Mouse (Mus musculus) thymus, adult 2 months (tissue): ENCODE measurements around the gene Cabp1. TPM values are rescaled to one million over a fixed set of nuclear protein-coding genes. Genes with fewer than 3 reads are reported as not detected.

Source experiments
- DNase-seq: peaks from one replicate; pipeline ENCODE4 v3.0.0; 2021
- H3K27ac ChIP-seq: fragments of 200-500 bp; 2 replicates; pipeline ENCODE4 v1.5.1; 2012; ENCODE audit warnings: low read length, control low read depth; ENCODE audit not compliant: control insufficient read depth, insufficient read depth
- H3K27me3 ChIP-seq: fragments of 200-500 bp; 2 replicates; pipeline ENCODE4 v1.6.1; 2012; ENCODE audit warnings: mild to moderate bottlenecking, low read length, moderate library complexity, mixed read lengths; ENCODE audit not compliant: control insufficient read depth, insufficient read depth
- H3K36me3 ChIP-seq: fragments of 200-500 bp; 2 replicates; pipeline ENCODE4 v1.6.1; 2012; ENCODE audit warnings: mild to moderate bottlenecking, low read length, moderate library complexity; ENCODE audit not compliant: control insufficient read depth, insufficient read depth
- H3K4me1 ChIP-seq: fragments of 200-500 bp; replicated peaks from 2 replicates; pipeline ENCODE4 v1.6.1; 2012; ENCODE audit warnings: low read length; ENCODE audit not compliant: control insufficient read depth, insufficient read depth
- H3K4me3 ChIP-seq: fragments of 200-500 bp; 2 replicates; pipeline ENCODE4 v1.5.1; 2012; ENCODE audit warnings: mild to moderate bottlenecking, low read length, control low read depth, moderate library complexity; ENCODE audit not compliant: control insufficient read depth, insufficient read depth
- CTCF ChIP-seq: fragments of 200-500 bp; IDR thresholded peaks from 2 replicates; pipeline ENCODE4 v1.5.1; 2012; ENCODE audit warnings: mild to moderate bottlenecking, control low read depth, low read length, moderate library complexity, borderline replicate concordance; ENCODE audit not compliant: control insufficient read depth, poor library complexity, insufficient read depth; ENCODE audit errors: extremely low read depth
- POLR2A ChIP-seq: fragments of 200-500 bp; IDR thresholded peaks from 2 replicates; pipeline ENCODE4 v1.6.1; 2012; ENCODE audit warnings: mild to moderate bottlenecking, low read length, control low read depth, moderate library complexity; ENCODE audit not compliant: control insufficient read depth, poor library complexity, insufficient read depth; ENCODE audit errors: extremely low read depth
- WGBS: fragments of 180-500 bp; shearing (Covaris S2); methylation state at CpG from one replicate; pipeline ENCODE4 v1.1.7; 2018; 5-methylcytosine and 5-hydroxymethylcytosine counted together
- polyA plus RNA-seq: library from polyadenylated mRNA; depleted of rRNA; stranded (reverse); fragments of >200 nt; gene quantifications from 2 replicates; pipeline ENCODE4 v1.2.3, GENCODE M21; 2012

Gene Cabp1
- polyA plus RNA-seq, 1 experiment, result 0.58 TPM

DNA sequence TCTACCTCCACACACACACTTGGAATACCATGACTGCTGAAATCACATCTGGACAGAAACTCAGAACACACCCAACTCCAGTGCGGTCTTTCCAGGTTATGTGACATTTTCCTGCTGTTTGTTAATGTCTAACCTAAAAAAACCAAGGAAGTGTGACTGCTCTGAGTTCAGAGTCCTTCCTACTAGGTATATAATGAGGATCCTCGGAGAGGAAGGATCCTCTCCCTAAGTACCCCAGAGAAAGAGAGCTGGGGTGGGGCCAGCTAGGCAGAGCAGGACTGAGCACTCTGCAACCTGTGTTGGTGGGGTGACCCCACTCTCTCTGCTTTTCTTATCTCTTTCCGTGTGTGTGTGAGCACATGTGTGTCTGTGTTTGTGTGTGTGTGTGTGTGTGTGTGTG lies 46.8 kb downstream of the Cabp1 start:
- H3K27ac ChIP-seq, result no peak overlapping the region
- DNase-seq, result no peak
- H3K36me3 ChIP-seq, result peaks cover 47% of the 10 kb centered on the region

GRCm38 (mm10) chr5:115146747-115147130 lies 47.4 kb downstream of the Cabp1 start:
- H3K27ac ChIP-seq, result no peak overlapping the region
- no peak for DNase-seq

More for the DNA sequence above, 46.8 kb downstream of the Cabp1 start:
- no peak for TF ChIP-seq POLR2A
- TF ChIP-seq CTCF, result no peak
- 94% methylated on average over 3 of the region's 3 CpGs for WGBS
- H3K4me3 ChIP-seq, result no peak overlapping the region
- no peaks in the 10 kb centered on the region for H3K27me3 ChIP-seq
- H3K4me1 ChIP-seq, result peaks cover 19% of the 10 kb centered on the region

GRCm38 (mm10) chr5:115145976-115146746 lies 48.0 kb downstream of the Cabp1 start:
- Histone ChIP-seq H3K27ac (no peak overlapping the region), H3K27me3 (no peaks in the 10 kb centered on the region), H3K4me1 (peaks cover 9% of the 10 kb centered on the region), H3K36me3 (peaks cover 47% of the 10 kb centered on the region), H3K4me3 (no peak overlapping the region)
- WGBS, result 95% methylated on average over 6 of the region's 6 CpGs
- no peak for DNase-seq
- TF ChIP-seq POLR2A (no peak), CTCF (no peak)

More at GRCm38 (mm10) chr5:115146747-115147130, 47.4 kb downstream of the Cabp1 start:
- Histone ChIP-seq H3K27me3 (no peaks in the 10 kb centered on the region), H3K36me3 (peaks cover 47% of the 10 kb centered on the region), H3K4me1 (peaks cover 15% of the 10 kb centered on the region), H3K4me3 (no peak overlapping the region)
- TF ChIP-seq CTCF (no peak), POLR2A (no peak)

- no peak for DNase-seq
- Histone ChIP-seq H3K27ac (no peak overlapping the region), H3K4me3 (no peak overlapping the region), H3K36me3 (peaks cover 45% of the 10 kb centered on the region), H3K4me1 (peaks cover 1% of the 10 kb centered on the region), H3K27me3 (no peaks in the 10 kb centered on the region)
- 90% methylated on average over 11 of the region's 11 CpGs for WGBS
- no peak for TF ChIP-seq CTCF
- TF ChIP-seq POLR2A, result no peak
Observed at GRCm38 (mm10) chr5:115145253-115145968, 48.8 kb downstream of the Cabp1 start.

DNA sequence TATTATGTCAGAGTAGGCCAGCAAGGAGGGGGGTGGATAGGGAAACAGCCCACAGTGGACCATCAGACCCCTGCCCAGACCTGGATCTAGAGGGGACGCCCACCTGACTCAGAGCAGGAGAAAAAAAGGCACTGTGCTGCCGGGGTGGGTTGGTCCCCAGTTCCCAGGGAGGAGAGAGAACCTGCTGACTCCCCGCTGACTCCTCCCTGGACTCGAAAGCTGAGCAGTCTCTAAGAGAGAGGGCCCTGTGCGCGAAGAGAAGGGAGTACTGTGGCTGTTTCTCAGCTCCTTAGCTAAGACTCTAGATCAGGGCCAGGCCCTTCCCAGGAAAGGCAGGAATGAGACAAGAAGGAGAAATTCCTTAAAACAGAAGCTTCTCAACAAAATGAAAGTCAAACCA lies 49.7 kb downstream of the Cabp1 start:
- Histone ChIP-seq H3K4me3 (no peak overlapping the region), H3K27me3 (no peaks in the 10 kb centered on the region), H3K27ac (no peak overlapping the region), H3K36me3 (peaks cover 35% of the 10 kb centered on the region), H3K4me1 (no peaks in the 10 kb centered on the region)
- TF ChIP-seq POLR2A (no peak), CTCF (no peak)
- 86% methylated on average over 6 of the region's 6 CpGs for WGBS
- DNase-seq, result no peak

GRCm38 (mm10) chr5:115143552-115143951 lies 50.6 kb downstream of the Cabp1 start:
- H3K4me1 ChIP-seq, result no peaks in the 10 kb centered on the region
- no peaks in the 10 kb centered on the region for H3K27me3 ChIP-seq
- H3K27ac ChIP-seq, result no peak overlapping the region
- no peak for DNase-seq
- 92% methylated on average over 10 of the region's 10 CpGs for WGBS
- peaks cover 26% of the 10 kb centered on the region for H3K36me3 ChIP-seq
- H3K4me3 ChIP-seq, result no peak overlapping the region
- TF ChIP-seq POLR2A (no peak), CTCF (no peak)
